19 mouse cellular contexts compared by ENCODE assay signal in the genomic region with DNA sequence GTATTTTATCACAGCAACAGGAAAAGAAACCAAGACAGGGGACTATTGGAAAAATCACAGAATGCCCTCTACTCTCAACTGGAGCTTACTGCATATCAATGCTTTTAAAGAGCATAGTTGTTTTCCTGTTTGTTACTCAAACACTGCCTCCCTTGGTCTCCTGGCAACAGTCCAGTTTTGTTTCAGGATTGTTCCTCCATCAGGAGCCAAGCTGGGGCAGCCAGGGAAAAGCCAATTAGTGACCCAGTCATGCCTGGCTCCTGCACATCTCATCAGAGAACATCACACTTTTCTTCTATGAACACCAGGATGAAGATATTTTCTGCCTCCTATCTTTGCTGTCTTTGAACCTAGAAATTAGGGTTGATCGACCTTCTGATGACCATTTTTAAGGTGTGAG.
DNase-seq lines count a peak whose midpoint lies in the region; ATAC-seq lines count a peak whose summit lies in the region.
"Had no signal": no experiment of that assay in that cellular context is flagged by ENCODE, and none has a peak within 500 bp of the region (broad histone marks: within the 10 kb centered on the region; RNA-seq: fewer than 3 reads in every experiment).

No protein-coding gene starts in this region.

- intact Hi-C loops in heart, postnatal 10 days (cut with DNase I): no loop called here

- no peaks in the 10 kb centered on the region for H3K4me1 ChIP-seq in kidney, embryonic 16.5 days (ENCODE audit: insufficient read depth, low read length)
- H3K4me1 ChIP-seq: embryonic facial prominence, embryonic 12.5 days; limb, embryonic 15.5 days; lung, embryonic 15.5 days had no signal

- H3K27ac ChIP-seq in kidney, embryonic 16.5 days (ENCODE audit: low read length): no peak overlapping the region
- H3K27ac ChIP-seq: embryonic facial prominence, embryonic 12.5 days; limb, embryonic 15.5 days; liver, embryonic 14.5 days; lung, embryonic 15.5 days had no signal

- ATAC-seq in kidney, embryonic 16.5 days (ENCODE audit: low FRiP score, low TSS enrichment): no peak

- no peaks in the 10 kb centered on the region for H3K9me3 ChIP-seq in kidney, embryonic 16.5 days (ENCODE audit: low read length)
- H3K9me3 ChIP-seq: embryonic facial prominence, embryonic 12.5 days; limb, embryonic 15.5 days; lung, embryonic 15.5 days had no signal

- 75% methylated on average over 1 of the region's 1 CpGs for WGBS in kidney, embryonic 16.5 days

- no peak overlapping the region for H3K9ac ChIP-seq in kidney, embryonic 16.5 days (replicated peaks; ENCODE audit: low read length)
- H3K9ac ChIP-seq: embryonic facial prominence, embryonic 12.5 days; limb, embryonic 15.5 days; liver, embryonic 14.5 days; lung, embryonic 15.5 days had no signal

- H3K36me3 ChIP-seq in kidney, embryonic 16.5 days (ENCODE audit: insufficient read depth, low read length): no peaks in the 10 kb centered on the region
- H3K36me3 ChIP-seq: embryonic facial prominence, embryonic 12.5 days; limb, embryonic 15.5 days; lung, embryonic 15.5 days had no signal

- H3K4me2 ChIP-seq in kidney, embryonic 16.5 days (replicated peaks; ENCODE audit: low read depth, low read length): no peak overlapping the region
- H3K4me2 ChIP-seq: embryonic facial prominence, embryonic 12.5 days; limb, embryonic 15.5 days; lung, embryonic 15.5 days had no signal

- peak; percentile 16 for DNase-seq in cerebellum, adult 9-10 months
- no peak for DNase-seq in cerebellum, adult 11-12 months
- peak; percentile 0 to 2 for DNase-seq in heart, postnatal 10 days
- no peak for DNase-seq in heart, adult 8-10 months (ENCODE audit: low spot score)
- DNase-seq in kidney, postnatal 14 days: peak; percentile 9
- DNase-seq in brain, adult 2 months (ENCODE audit: low read depth, low spot score): peak; percentile 30
- DNase-seq in thymus, adult 18-20 months: no peak
- DNase-seq: adrenal gland, postnatal 10 days; gastrocnemius, postnatal 36 days; kidney, adult 8-10 months; layer of hippocampus, adult 9-11 months; lung, postnatal 4 days; right cerebral cortex, postnatal 25 days; spleen, adult 18-20 months had no signal

- H3K27me3 ChIP-seq in kidney, embryonic 16.5 days (ENCODE audit: insufficient read depth, low read length): no peaks in the 10 kb centered on the region
- H3K27me3 ChIP-seq: embryonic facial prominence, embryonic 12.5 days; limb, embryonic 15.5 days; lung, embryonic 15.5 days had no signal

- H3K4me3 ChIP-seq in kidney, embryonic 16.5 days (ENCODE audit: low read length): no peak overlapping the region
- H3K4me3 ChIP-seq: embryonic facial prominence, embryonic 12.5 days; limb, embryonic 15.5 days; lung, embryonic 15.5 days had no signal

Comparison
In these comparisons a context has a peak if more than half of its experiments do, and no peak if none do; other contexts are left out.
1. DNase-seq: peak in cerebellum, adult 9-10 months (single experiment), heart, postnatal 10 days (2 of 2), kidney, postnatal 14 days (single experiment) and brain, adult 2 months (single experiment); none in cerebellum, adult 11-12 months (single experiment), heart, adult 8-10 months (single experiment) and thymus, adult 18-20 months (0 of 2).